Mouse (Mus musculus) kidney, adult 11 months (tissue): ENCODE data around the gene Kank3.

Experiments used
- DNase-seq: peaks from one replicate; pipeline ENCODE4 v3.0.0; 2022

The Kank3 gene

DNA sequence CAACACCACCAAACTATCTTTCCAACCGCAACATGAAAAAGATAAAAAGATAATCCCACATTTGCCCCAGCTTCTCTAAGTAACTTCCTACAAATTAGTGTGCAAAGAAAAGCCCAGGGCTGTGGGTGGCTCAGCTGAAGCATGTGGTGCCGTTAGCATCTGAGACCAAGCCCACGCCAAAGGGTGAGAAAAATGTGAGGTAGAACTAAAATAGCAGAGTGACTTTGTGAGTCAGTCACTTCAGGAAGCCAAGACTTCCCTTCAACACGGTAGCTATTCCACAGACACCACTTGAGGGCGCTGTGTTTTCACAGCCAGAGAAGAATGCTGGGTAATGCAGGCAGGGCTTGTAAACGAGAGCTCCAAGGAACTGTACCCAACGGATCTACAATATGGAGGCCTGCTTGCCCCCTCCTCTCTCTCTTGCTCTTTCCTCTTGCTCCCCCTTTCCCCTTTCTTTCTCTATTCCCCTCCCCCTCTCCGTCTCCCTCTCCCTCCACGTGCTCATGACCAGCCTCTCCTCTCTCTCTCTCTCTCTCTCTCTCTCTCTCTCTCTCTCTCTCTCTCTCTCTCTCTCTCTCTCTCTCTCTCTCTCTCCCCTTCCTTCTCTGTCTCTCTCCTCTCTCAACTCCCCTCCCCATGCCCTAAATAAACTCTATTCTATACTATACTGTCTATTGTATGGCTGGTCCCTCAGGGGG, 55.2 kb downstream of the Kank3 start:
- DNase-seq = peak; percentile 34
